Mouse (Mus musculus): ENCODE measurements around the gene Tmem266.
A peak's percentile ranks its signal among the peaks of the same experiment; 100 is the strongest.

Gene Tmem266

DNA sequence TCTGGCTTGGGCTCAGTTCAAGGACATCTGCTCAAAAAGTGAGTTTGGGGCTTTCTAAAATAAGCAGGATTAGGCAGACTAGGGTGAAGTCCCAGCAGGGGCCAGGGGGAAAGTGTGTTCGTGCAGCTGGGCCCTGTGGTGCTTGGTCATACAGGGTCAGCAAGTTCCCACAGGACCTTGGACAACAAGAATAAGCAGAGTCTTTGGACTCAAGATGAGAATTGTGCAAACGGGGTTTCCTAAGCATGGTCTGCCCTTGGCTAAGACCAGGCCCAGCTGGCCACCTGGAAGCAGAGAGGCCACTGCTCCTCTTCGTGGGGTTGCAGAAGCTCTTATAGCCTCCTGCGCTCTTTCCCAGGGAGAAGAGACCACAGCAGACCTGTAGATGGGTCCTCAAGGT, 77.5 kb downstream of the Tmem266 start:
- no peak for DNase-seq

- no peak for DNase-seq
Observed at GRCm38 (mm10) chr9:55404976-55405702, 78.4 kb downstream of the Tmem266 start.

GRCm38 (mm10) chr9:55406773-55407172, 80.1 kb downstream of the Tmem266 start:
- DNase-seq, result no peak

DNA sequence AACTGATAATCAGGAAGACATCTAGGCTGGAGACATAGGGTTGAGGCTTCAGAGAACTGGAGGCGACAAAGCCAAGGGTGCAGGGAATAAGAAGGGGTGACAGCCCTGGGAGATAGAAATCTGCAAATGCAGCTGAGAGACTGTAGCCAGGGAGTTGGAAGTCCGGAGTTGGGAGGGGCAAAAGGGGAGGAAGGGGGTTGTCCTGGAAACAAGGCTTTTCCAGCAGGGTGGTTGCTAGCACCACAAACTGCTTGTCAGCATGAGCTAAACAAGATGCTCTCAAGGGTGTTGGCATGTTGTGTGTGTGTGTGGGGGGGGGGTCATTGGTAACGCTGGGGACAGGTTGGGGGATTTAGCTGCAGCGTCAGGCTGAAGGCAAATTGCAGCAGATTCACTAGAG, 82.1 kb downstream of the Tmem266 start:
- DNase-seq, result no peak

- DNase-seq, result no peak
Observed at GRCm38 (mm10) chr9:55409833-55410232, 83.1 kb downstream of the Tmem266 start.

GRCm38 (mm10) chr9:55410430-55410829, 83.7 kb downstream of the Tmem266 start:
- no peak for DNase-seq

DNA sequence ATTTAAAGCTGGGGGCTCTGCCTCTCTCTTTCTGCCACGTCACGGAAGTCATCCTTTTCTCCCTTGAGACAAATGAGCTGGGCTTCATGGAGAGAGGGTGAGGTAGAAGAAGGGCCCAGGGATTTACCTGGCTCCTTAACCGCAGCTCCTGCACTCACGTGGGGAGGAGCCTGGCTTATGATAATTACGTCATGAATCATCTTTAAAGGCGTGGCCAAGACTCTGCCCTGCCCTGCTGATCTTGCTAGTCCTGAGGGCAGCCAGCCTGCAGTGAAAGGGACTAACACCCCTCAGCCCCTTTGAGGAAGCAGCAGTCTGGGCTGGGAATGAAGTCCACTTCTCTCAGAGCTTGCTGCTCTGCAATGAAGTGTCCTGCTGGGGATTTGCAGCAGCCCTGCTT, 84.4 kb downstream of the Tmem266 start:
- no peak for DNase-seq

DNA sequence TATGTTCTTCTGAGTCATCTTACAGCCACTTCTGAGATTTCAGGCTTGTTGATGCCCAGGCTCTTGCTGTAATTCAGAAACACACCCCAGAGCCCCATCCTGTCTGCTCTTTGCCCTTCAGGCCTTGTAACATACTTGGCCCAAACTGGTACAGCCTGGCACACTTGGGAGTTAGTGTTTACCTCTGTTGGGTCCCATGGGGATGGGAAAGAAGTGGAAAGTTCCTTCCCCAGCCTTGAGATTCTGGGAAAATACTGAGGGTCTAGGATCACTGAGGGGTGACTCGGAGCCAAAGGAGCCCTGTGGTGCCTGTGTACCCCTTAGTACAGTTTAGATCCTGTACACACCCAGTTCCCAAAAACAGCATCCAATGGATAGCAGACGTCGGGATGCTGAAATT, 95.1 kb downstream of the Tmem266 start:
- DNase-seq, result no peak

- DNase-seq, result peak; percentile 51
Observed at GRCm38 (mm10) chr9:55423451-55424424, 97.0 kb downstream of the Tmem266 start.

- no peak for DNase-seq
Observed at GRCm38 (mm10) chr9:55425271-55425810, 98.6 kb downstream of the Tmem266 start.

- peak; percentile 63 for DNase-seq
Observed at GRCm38 (mm10) chr9:55429242-55429975, 102.7 kb downstream of the Tmem266 start.

- no peak for DNase-seq
Observed at GRCm38 (mm10) chr9:55430133-55430532, 103.4 kb downstream of the Tmem266 start.

- DNase-seq, result no peak
Observed at GRCm38 (mm10) chr9:55432306-55433289, 105.9 kb downstream of the Tmem266 start.

- no peak for DNase-seq
Observed at GRCm38 (mm10) chr9:55433875-55434274, 107.2 kb downstream of the Tmem266 start.

DNA sequence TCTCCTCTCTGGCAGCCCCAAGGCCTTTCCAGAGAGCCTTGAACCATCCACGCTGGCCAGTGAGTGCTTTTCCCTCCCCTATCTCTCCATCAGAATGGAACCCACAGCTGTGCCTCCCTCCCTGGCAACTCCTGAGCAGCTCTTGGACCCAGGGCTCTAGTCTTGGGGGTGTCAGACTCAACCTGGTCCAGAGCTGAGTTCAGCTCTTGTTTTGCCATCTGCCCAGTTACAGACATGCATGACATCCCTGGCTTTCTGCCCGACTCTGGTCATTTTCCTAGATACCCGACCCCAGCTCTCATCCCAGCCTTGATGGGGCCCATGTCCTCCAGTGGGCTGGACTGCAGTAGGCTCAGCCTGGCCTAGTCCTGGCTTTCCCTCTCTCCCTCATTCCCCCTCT, 111.7 kb downstream of the Tmem266 start:
- no peak for DNase-seq

- DNase-seq, result no peak
Observed at GRCm38 (mm10) chr9:55439206-55439780, 112.6 kb downstream of the Tmem266 start.

GRCm38 (mm10) chr9:55447509-55447908, 120.8 kb downstream of the Tmem266 start:
- DNase-seq, result no peak

- DNase-seq, result no peak
Observed at GRCm38 (mm10) chr9:55449108-55449507, 122.4 kb downstream of the Tmem266 start.

DNA sequence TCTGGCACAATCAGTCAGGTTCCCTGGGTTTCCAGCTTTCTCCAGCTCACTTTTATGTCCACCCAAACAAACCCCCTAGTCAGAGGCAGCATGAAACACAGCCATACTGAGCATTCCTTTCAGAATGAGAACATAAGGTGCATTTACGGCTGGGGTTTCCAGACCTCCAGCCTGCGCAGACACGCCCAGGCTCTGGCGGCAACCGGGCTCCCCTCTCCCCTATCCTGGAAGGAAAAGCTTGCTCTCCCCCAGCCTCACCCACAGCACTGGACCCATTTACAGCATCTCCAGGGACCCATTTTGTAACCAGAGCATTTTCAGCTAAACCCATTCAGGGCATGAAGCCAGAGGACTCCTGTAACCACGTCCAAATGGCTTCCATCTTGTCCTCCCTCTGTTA, 123.3 kb downstream of the Tmem266 start:
- DNase-seq, result no peak

DNA sequence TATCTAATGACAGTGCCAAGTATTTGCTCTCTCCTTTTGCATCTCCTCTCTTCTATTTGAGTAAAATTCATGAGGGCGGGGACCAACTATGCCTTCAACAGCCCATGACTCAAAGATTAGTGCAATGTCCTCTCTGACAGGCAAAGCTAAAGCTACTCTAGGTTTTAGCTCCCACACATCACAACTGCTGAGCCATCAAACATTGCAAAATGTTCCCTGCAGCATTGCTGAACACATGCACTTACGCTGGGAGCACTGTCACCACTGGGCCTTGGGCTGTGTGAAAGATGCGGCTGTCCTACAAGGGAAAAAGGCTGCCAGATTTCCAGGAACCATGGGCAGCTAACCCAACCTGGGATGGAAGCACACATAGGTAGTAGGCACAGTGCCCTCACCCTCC, 124.7 kb downstream of the Tmem266 start:
- no peak for DNase-seq

DNA sequence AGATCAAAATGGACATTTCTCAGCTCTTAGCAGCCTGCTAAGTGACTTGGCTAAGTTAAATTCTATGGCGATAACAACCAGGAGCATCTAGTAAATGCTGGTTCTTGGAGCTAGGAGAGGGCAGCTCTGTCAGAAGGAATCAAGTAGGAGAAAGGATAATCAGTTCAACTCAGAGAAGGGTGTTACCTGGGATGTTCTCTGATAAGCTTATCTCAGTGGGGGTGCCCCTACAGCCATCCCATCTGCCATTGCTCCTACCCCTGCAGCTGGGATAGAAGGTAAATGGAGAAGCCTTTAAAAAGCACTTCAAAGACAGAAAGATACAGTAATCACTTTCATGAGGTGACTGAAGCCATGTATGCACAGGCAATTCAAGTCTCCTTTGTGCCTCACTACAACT, 126.2 kb downstream of the Tmem266 start:
- DNase-seq, result no peak
